Mouse (Mus musculus) midbrain, embryonic 15.5 days (tissue): ENCODE results near the gene Mst1r. TPM values are rescaled to one million over a fixed set of nuclear protein-coding genes. Genes with fewer than 3 reads are reported as not detected.

Experiments
- ATAC-seq: fragments of 200-750 bp; cut with Nextera tagmentation; replicated peaks from 2 replicates; pipeline ENCODE4 v1.8.0; 2017; ENCODE audit warnings: moderate TSS enrichment
- H3K27ac ChIP-seq: fragments of 300-500 bp; sonication (generic); 2 replicates; pipeline ENCODE4 v1.5.1; 2015; ENCODE audit warnings: mild to moderate bottlenecking, inconsistent platforms
- H3K27me3 ChIP-seq: fragments of 300-500 bp; sonication (generic); replicated peaks from 2 replicates; pipeline ENCODE4 v1.6.1; 2015; ENCODE audit warnings: inconsistent platforms
- H3K36me3 ChIP-seq: fragments of 300-500 bp; sonication (generic); replicated peaks from 2 replicates; pipeline ENCODE4 v1.6.1; 2015; ENCODE audit warnings: inconsistent platforms
- H3K4me1 ChIP-seq: fragments of 300-500 bp; sonication (generic); 2 replicates; pipeline ENCODE4 v1.6.1; 2015; ENCODE audit warnings: inconsistent platforms
- H3K4me2 ChIP-seq: fragments of 300-500 bp; sonication (generic); 2 replicates; pipeline ENCODE4 v1.6.1; 2015; ENCODE audit warnings: inconsistent platforms, mild to moderate bottlenecking, moderate library complexity
- H3K4me3 ChIP-seq: fragments of 300-500 bp; sonication (generic); 2 replicates; pipeline ENCODE4 v1.5.1; 2015; ENCODE audit warnings: mild to moderate bottlenecking, inconsistent platforms
- H3K9ac ChIP-seq: fragments of 300-500 bp; sonication (generic); 2 replicates; pipeline ENCODE4 v1.6.1; 2015; ENCODE audit warnings: mild to moderate bottlenecking, inconsistent platforms
- H3K9me3 ChIP-seq: fragments of 300-500 bp; sonication (generic); 2 replicates; pipeline ENCODE4 v1.6.1; 2016; ENCODE audit warnings: inconsistent platforms
- WGBS: fragments of 180-500 bp; shearing (Covaris S2); methylation state at CpG from one replicate; pipeline ENCODE4 v1.1.7; 2015; ENCODE audit warnings: mixed read lengths; 5-methylcytosine and 5-hydroxymethylcytosine counted together
- polyA plus RNA-seq: library from polyadenylated mRNA; unstranded; fragments of >200 nt; fragmentation: Nextera tagmentation; extraction: Ambion mirVana; gene quantifications from 2 replicates; pipeline ENCODE4 v1.2.1, GENCODE M21; 2015

Gene Mst1r
- polyA plus RNA-seq, 1 experiment from 2014 or later, result 1.9 TPM

- Histone ChIP-seq H3K36me3 (no peaks in the 10 kb centered on the region), H3K9me3 (no peaks in the 10 kb centered on the region), H3K27me3 (no peaks in the 10 kb centered on the region), H3K4me1 (peaks cover 28% of the 10 kb centered on the region), H3K4me2 (peak overlapping the region; percentile 37), H3K27ac (peak overlapping the region; percentile 87), H3K9ac (0 out of 2 replicates have a peak overlapping the region, but pooled peaks have one; percentile 2), H3K4me3 (peak overlapping the region; percentile 13; the same call in 1 of the 2 replicates)
- 32% methylated on average over 5 of the region's 5 CpGs for WGBS
- peak; percentile 46 for ATAC-seq
Measured at GRCm38 (mm10) chr9:107961881-107962280, 55.2 kb downstream of the Mst1r start.

GRCm38 (mm10) chr9:107962916-107963315, 56.2 kb downstream of the Mst1r start:
- WGBS, result 90% methylated on average over 9 of the region's 9 CpGs
- no peak overlapping the region for H3K27ac ChIP-seq
- no peak for ATAC-seq

GRCm38 (mm10) chr9:107963700-107964099, 57.0 kb downstream of the Mst1r start:
- peaks cover 28% of the 10 kb centered on the region for H3K4me1 ChIP-seq
- 25% methylated on average over 5 of the region's 5 CpGs for WGBS
- ATAC-seq, result no peak; the same call in 1 of the 2 replicates
- H3K36me3 ChIP-seq, result no peaks in the 10 kb centered on the region
- H3K4me3 ChIP-seq, result no peak overlapping the region
- H3K27me3 ChIP-seq, result no peaks in the 10 kb centered on the region
- no peak overlapping the region for H3K27ac ChIP-seq
- H3K9ac ChIP-seq, result no peak overlapping the region
- H3K4me2 ChIP-seq, result no peak overlapping the region
- no peaks in the 10 kb centered on the region for H3K9me3 ChIP-seq

More at GRCm38 (mm10) chr9:107962916-107963315, 56.2 kb downstream of the Mst1r start:
- no peaks in the 10 kb centered on the region for H3K36me3 ChIP-seq
- H3K9me3 ChIP-seq, result no peaks in the 10 kb centered on the region
- no peak overlapping the region for H3K4me3 ChIP-seq
- no peak overlapping the region for H3K4me2 ChIP-seq
- no peak overlapping the region for H3K9ac ChIP-seq
- H3K27me3 ChIP-seq, result no peaks in the 10 kb centered on the region
- peaks cover 28% of the 10 kb centered on the region for H3K4me1 ChIP-seq

- no peak overlapping the region for H3K4me2 ChIP-seq
- ATAC-seq, result no peak
- no peaks in the 10 kb centered on the region for H3K27me3 ChIP-seq
- H3K9ac ChIP-seq, result no peak overlapping the region
- no peaks in the 10 kb centered on the region for H3K36me3 ChIP-seq
- no peak overlapping the region for H3K27ac ChIP-seq
- H3K4me3 ChIP-seq, result no peak overlapping the region
- H3K9me3 ChIP-seq, result no peaks in the 10 kb centered on the region
- WGBS, result 95% methylated on average over 9 of the region's 9 CpGs
- peaks cover 28% of the 10 kb centered on the region for H3K4me1 ChIP-seq
Measured at GRCm38 (mm10) chr9:107964681-107965080, 58.0 kb downstream of the Mst1r start.

GRCm38 (mm10) chr9:107966676-107967075, 60.0 kb downstream of the Mst1r start:
- Histone ChIP-seq H3K4me3 (no peak overlapping the region), H3K27ac (no peak overlapping the region), H3K36me3 (no peaks in the 10 kb centered on the region), H3K4me1 (peaks cover 9% of the 10 kb centered on the region), H3K9me3 (no peaks in the 10 kb centered on the region), H3K4me2 (no peak overlapping the region), H3K27me3 (no peaks in the 10 kb centered on the region), H3K9ac (no peak overlapping the region)
- WGBS, result 90% methylated on average over 10 of the region's 10 CpGs
- ATAC-seq, result no peak

- no peaks in the 10 kb centered on the region for H3K36me3 ChIP-seq
- no peak overlapping the region for H3K27ac ChIP-seq
- peaks cover under 1% of the 10 kb centered on the region for H3K4me1 ChIP-seq
- no peaks in the 10 kb centered on the region for H3K27me3 ChIP-seq
- H3K9me3 ChIP-seq, result no peaks in the 10 kb centered on the region
- WGBS, result 83% methylated on average over 6 of the region's 6 CpGs
- no peak overlapping the region for H3K4me2 ChIP-seq
- no peak for ATAC-seq
- H3K4me3 ChIP-seq, result no peak overlapping the region
- H3K9ac ChIP-seq, result no peak overlapping the region
Measured at GRCm38 (mm10) chr9:107967437-107967836, 60.8 kb downstream of the Mst1r start.

GRCm38 (mm10) chr9:107968531-107968930, 61.9 kb downstream of the Mst1r start:
- no peak for ATAC-seq
- Histone ChIP-seq H3K4me1 (no peaks in the 10 kb centered on the region), H3K27ac (no peak overlapping the region), H3K9me3 (no peaks in the 10 kb centered on the region), H3K4me3 (no peak overlapping the region), H3K27me3 (no peaks in the 10 kb centered on the region), H3K9ac (no peak overlapping the region), H3K36me3 (no peaks in the 10 kb centered on the region), H3K4me2 (no peak overlapping the region)
- 92% methylated on average over 7 of the region's 7 CpGs for WGBS

Other genes with a start within 250 kb of the Mst1r start
- gene Slc38a3, start 237.3 kb upstream of the Mst1r start, polyA plus RNA-seq, result 31.8 and 40.4 TPM in 2 replicates
- 2.1 and 2.2 TPM in 2 replicates for gene Gnat1, start 227.2 kb upstream of the Mst1r start, polyA plus RNA-seq
- 26.0 and 31.2 TPM in 2 replicates for gene Sema3f, start 196.4 kb upstream of the Mst1r start, polyA plus RNA-seq
- 280 and 292 TPM in 2 replicates for gene Rbm5, start 135.9 kb upstream of the Mst1r start, polyA plus RNA-seq
- gene Rbm6, start 33.6 kb upstream of the Mst1r start, polyA plus RNA-seq, result 99.8 and 120 TPM in 2 replicates
- gene Mon1a, start 18.7 kb upstream of the Mst1r start, polyA plus RNA-seq, result 26.0 and 27.7 TPM in 2 replicates
- gene Actl11, start 21.6 kb downstream of the Mst1r start, polyA plus RNA-seq, result not detected in 2 replicates
- gene Camkv, start 28.8 kb downstream of the Mst1r start, polyA plus RNA-seq, result 66.7 and 67.3 TPM in 2 replicates
- gene Traip, start 43.3 kb downstream of the Mst1r start, polyA plus RNA-seq, result 10.1 and 10.2 TPM in 2 replicates
- 5.9 and 6.7 TPM in 2 replicates for gene Uba7, start 68.6 kb downstream of the Mst1r start, polyA plus RNA-seq
- gene Gm20661, start 76.2 kb downstream of the Mst1r start, polyA plus RNA-seq, result 0.88 and 1.6 TPM in 2 replicates
- gene Inka1, start 79.0 kb downstream of the Mst1r start, polyA plus RNA-seq, result 15.1 and 17.1 TPM in 2 replicates
- 1.8 and 2.5 TPM in 2 replicates for gene Cdhr4, start 85.6 kb downstream of the Mst1r start, polyA plus RNA-seq
- gene Gm20662, start 89.5 kb downstream of the Mst1r start, polyA plus RNA-seq, result 0.50 and 0.60 TPM in 2 replicates
- 119 and 124 TPM in 2 replicates for gene Ip6k1, start 95.6 kb downstream of the Mst1r start, polyA plus RNA-seq
- 19.6 and 22.0 TPM in 2 replicates for gene Gmppb, start 142.4 kb downstream of the Mst1r start, polyA plus RNA-seq
- gene Amigo3, start 146.3 kb downstream of the Mst1r start, polyA plus RNA-seq, result 3.5 and 3.6 TPM in 2 replicates
- not detected in 2 replicates for gene Mst1, start 173.6 kb downstream of the Mst1r start, polyA plus RNA-seq
- gene Rnf123, start 176.5 kb downstream of the Mst1r start, polyA plus RNA-seq, result 54.7 and 55.0 TPM in 2 replicates
- 54.7 and 61.3 TPM in 2 replicates for gene Apeh, start 187.7 kb downstream of the Mst1r start, polyA plus RNA-seq